Mouse (Mus musculus) brain, embryonic 14.5 days (tissue): Measurements from ENCODE around the gene Golga4.

Experiments used
- CTCF ChIP-seq: fragments of 200-500 bp; IDR thresholded peaks from 2 replicates; pipeline ENCODE4 v1.5.1; 2012; ENCODE audit warnings: inconsistent platforms, mild to moderate bottlenecking, moderate library complexity, borderline replicate concordance; ENCODE audit not compliant: insufficient read depth, insufficient read length; ENCODE audit errors: extremely low read depth
- POLR2A ChIP-seq: fragments of 200-500 bp; IDR thresholded peaks from 2 replicates; pipeline ENCODE4 v1.6.1; 2012; ENCODE audit warnings: mild to moderate bottlenecking, inconsistent platforms, borderline replicate concordance; ENCODE audit not compliant: poor library complexity, insufficient read depth, insufficient read length, severe bottlenecking; ENCODE audit errors: extremely low read depth

GRCm38 (mm10) chr9:118545146-118545545 lies 39.1 kb downstream of the Golga4 start:
- no peak for TF ChIP-seq CTCF
- no peak for TF ChIP-seq POLR2A
